Mouse (Mus musculus) CH12.LX (cell line): ENCODE measurements around the gene Myh11.

Experiments used
- CTCF ChIP-seq, 2 experiments: IDR thresholded peaks in 1 of 2; conservative IDR thresholded peaks in 1 of 2; 2 replicates each; pipeline ENCODE4 v1.5.1; 2011 to 2012; ENCODE audit warnings: low read depth in 2 of 2, low read length in 2 of 2, improper control_type of control experiment in 1 of 2, inconsistent platforms in 1 of 2, mild to moderate bottlenecking in 1 of 2, moderate library complexity in 1 of 2
- E2F4 ChIP-seq: IDR thresholded peaks from 2 replicates; pipeline ENCODE4 v1.6.1; 2011; ENCODE audit warnings: low read depth, low read length, improper control_type of control experiment; ENCODE audit not compliant: insufficient replicate concordance
- ELF1 ChIP-seq: IDR thresholded peaks from 2 replicates; pipeline ENCODE4 v1.6.1; 2014; ENCODE audit warnings: low read depth, mild to moderate bottlenecking, inconsistent platforms, low read length, improper control_type of control experiment
- MXI1 ChIP-seq: IDR thresholded peaks from 2 replicates; pipeline ENCODE4 v1.6.1; 2011; ENCODE audit warnings: mild to moderate bottlenecking, low read depth, low read length, improper control_type of control experiment
- PAX5 ChIP-seq: IDR thresholded peaks from 2 replicates; pipeline ENCODE4 v1.6.1; 2012; ENCODE audit warnings: low read length, inconsistent platforms, mixed read lengths
- POLR2A ChIP-seq: IDR thresholded peaks from 2 replicates; pipeline ENCODE4 v1.6.1; 2011; ENCODE audit warnings: low read depth, mild to moderate bottlenecking, improper control_type of control experiment, low read length
- ZC3H11A ChIP-seq: IDR thresholded peaks from 2 replicates; pipeline ENCODE4 v1.6.1; 2012; ENCODE audit warnings: low read depth, mild to moderate bottlenecking, inconsistent platforms, low read length, improper control_type of control experiment
- ZNF384 ChIP-seq: IDR thresholded peaks from 2 replicates; pipeline ENCODE4 v1.6.1; 2012; ENCODE audit warnings: low read depth, low read length, improper control_type of control experiment, inconsistent platforms

- TF ChIP-seq CTCF (conservative IDR thresholded peaks at IDR 0.05 in 1 of 2, IDR thresholded peaks at IDR 0.05 in 1 of 2; ENCODE audit: low read depth in 2 of 2, low read length in 2 of 2): no peak
- no peak for TF ChIP-seq ZC3H11A
- no peak for TF ChIP-seq ZNF384
- no peak for TF ChIP-seq POLR2A
- no peak for TF ChIP-seq PAX5
- no peak for TF ChIP-seq ELF1
- TF ChIP-seq MXI1: no peak
- TF ChIP-seq E2F4: no peak
Measured at GRCm38 (mm10) chr16:14253586-14253985, 37.6 kb downstream of the Myh11 start.
